In genomic region chr10:81628390-81628789, GRCm38 (mm10) we compare ENCODE assay signal across 8 mouse cellular contexts. TPM values are rescaled to one million over a fixed set of nuclear protein-coding genes. Genes with fewer than 3 reads are reported as not detected.
DNase-seq lines count a peak whose midpoint lies in the region; ATAC-seq lines count a peak whose summit lies in the region.

Ankrd24 (plus strand) TSS chr10:81628540.

- no peaks in the 10 kb centered on the region for H3K9me3 ChIP-seq in hindbrain, embryonic 14.5 days (ENCODE audit: control insufficient read depth, low read length)
- H3K9me3 ChIP-seq in liver, embryonic 16.5 days (replicated peaks; ENCODE audit: control insufficient read depth, low read length), result no peaks in the 10 kb centered on the region

- WGBS in hindbrain, embryonic 14.5 days, result 85% methylated on average over 16 of the region's 16 CpGs
- WGBS in liver, embryonic 16.5 days (ENCODE audit: insufficient replicate concordance), result 82% methylated on average over 16 of the region's 16 CpGs

- H3K27me3 ChIP-seq in hindbrain, embryonic 14.5 days (ENCODE audit: control insufficient read depth, insufficient read depth, low read length), result no peaks in the 10 kb centered on the region
- H3K27me3 ChIP-seq in liver, embryonic 16.5 days (ENCODE audit: control insufficient read depth, insufficient read depth, low read depth, low read length), result no peaks in the 10 kb centered on the region

- peak within 1 kb of the TSS; percentile 92 for H3K27ac ChIP-seq in hindbrain, embryonic 14.5 days
- peak within 1 kb of the TSS; percentile 88 for H3K27ac ChIP-seq in liver, embryonic 16.5 days (ENCODE audit: low read length)

- peak within 1 kb of the TSS; percentile 88 for H3K9ac ChIP-seq in hindbrain, embryonic 14.5 days
- peak within 1 kb of the TSS; percentile 72 for H3K9ac ChIP-seq in liver, embryonic 16.5 days (ENCODE audit: low read depth, low read length)

- peak within 1 kb of the TSS; percentile 87 for H3K4me3 ChIP-seq in hindbrain, embryonic 14.5 days (replicated peaks; ENCODE audit: low read length)
- peak within 1 kb of the TSS; percentile 76 for H3K4me3 ChIP-seq in liver, embryonic 16.5 days (ENCODE audit: low read depth, low read length)

- H3K36me3 ChIP-seq in hindbrain, embryonic 14.5 days (replicated peaks; ENCODE audit: control insufficient read depth, insufficient read depth), result peaks cover 29% of the 10 kb centered on the region
- no peaks in the 10 kb centered on the region for H3K36me3 ChIP-seq in liver, embryonic 16.5 days (ENCODE audit: control insufficient read depth, insufficient read depth)

- H3K4me2 ChIP-seq in hindbrain, embryonic 14.5 days (replicated peaks), result peak within 1 kb of the TSS; percentile 93
- H3K4me2 ChIP-seq in liver, embryonic 16.5 days (ENCODE audit: low read depth, low read length), result peak within 1 kb of the TSS; percentile 80

- H3K4me1 ChIP-seq in hindbrain, embryonic 14.5 days (replicated peaks; ENCODE audit: control insufficient read depth, insufficient read depth, low read length), result peaks cover 17% of the 10 kb centered on the region
- H3K4me1 ChIP-seq in liver, embryonic 16.5 days (ENCODE audit: control insufficient read depth, low read depth, low read length), result peaks cover 22% of the 10 kb centered on the region

- no peak for DNase-seq in gastrocnemius, postnatal 10 days
- DNase-seq in gastrocnemius, adult 8-10 months (ENCODE audit: low spot score in 2 of 2), result no peak
- DNase-seq in thymus, postnatal 14 days, result peak; percentile 19
- DNase-seq in thymus, adult 18-20 months, result no peak
- no peak for DNase-seq in hindbrain, embryonic 14.5 days (ENCODE audit: low spot score)
- no peak for DNase-seq in right cerebral cortex, adult 2 months (ENCODE audit: low spot score in 2 of 2)
- DNase-seq in spleen, postnatal 36 days (ENCODE audit: low spot score in 2 of 2), result no peak

- ATAC-seq in hindbrain, embryonic 14.5 days (ENCODE audit: low FRiP score), result no peak
- ATAC-seq in liver, embryonic 16.5 days (ENCODE audit: low read depth), result no peak

RNA-seq across cellular contexts. Expression of gene Ankrd24, which starts in this region (rescaled TPM):
- total RNA-seq in gastrocnemius, postnatal 10 days (2021), result 10 to 100 TPM; 13.0 to 18.4 TPM
- 10 to 100 TPM in 1 of 4 experiments, 1 to 10 TPM in 3; 8.1 to 11.8 (median 9.1) TPM for total RNA-seq in gastrocnemius, adult 8-10 months (2022)
- polyA plus RNA-seq in hindbrain, embryonic 14.5 days (2014; fragmentation: Nextera tagmentation; extraction: Ambion mirVana), result 11.8 and 12.6 TPM in 2 replicates
- 2.1 and 2.4 TPM in 2 replicates for polyA plus RNA-seq in liver, embryonic 16.5 days (2015; fragmentation: Nextera tagmentation; extraction: Ambion mirVana)
